Mouse (Mus musculus) liver, embryonic 13.5 days (tissue): Measurements from ENCODE around the gene Tm4sf1. TPM values are rescaled to one million over a fixed set of nuclear protein-coding genes. Genes with fewer than 3 reads are reported as not detected.

ENCODE experiments used
- ATAC-seq: fragments of 200-750 bp; cut with Nextera tagmentation; 2 replicates; pipeline ENCODE4 v1.8.0; 2017; ENCODE audit warnings: low read depth, mild to moderate bottlenecking, moderate number of reproducible peaks, moderate library complexity
- DNase-seq: peaks from one replicate; pipeline ENCODE4 v3.0.0; 2022
- H3K27ac ChIP-seq: fragments of 300-500 bp; sonication (generic); 2 replicates; pipeline ENCODE4 v1.5.1; 2015; ENCODE audit warnings: moderate library complexity, mild to moderate bottlenecking, inconsistent platforms
- H3K27me3 ChIP-seq: fragments of 300-500 bp; sonication (generic); 2 replicates; pipeline ENCODE4 v1.6.1; 2015; ENCODE audit warnings: mild to moderate bottlenecking, inconsistent platforms
- H3K36me3 ChIP-seq: fragments of 300-500 bp; sonication (generic); 2 replicates; pipeline ENCODE4 v1.6.1; 2015; ENCODE audit warnings: mild to moderate bottlenecking, inconsistent platforms
- H3K4me1 ChIP-seq: fragments of 300-500 bp; sonication (generic); replicated peaks from 2 replicates; pipeline ENCODE4 v1.6.1; 2015; ENCODE audit warnings: inconsistent platforms
- H3K4me2 ChIP-seq: fragments of 300-500 bp; sonication (generic); 2 replicates; pipeline ENCODE4 v1.6.1; 2015; ENCODE audit warnings: inconsistent platforms, mild to moderate bottlenecking, moderate library complexity
- H3K4me3 ChIP-seq: fragments of 300-500 bp; sonication (generic); replicated peaks from 2 replicates; pipeline ENCODE4 v1.5.1; 2015; ENCODE audit warnings: mild to moderate bottlenecking, inconsistent platforms
- H3K9ac ChIP-seq: fragments of 300-500 bp; sonication (generic); 2 replicates; pipeline ENCODE4 v1.6.1; 2015; ENCODE audit warnings: mild to moderate bottlenecking, inconsistent platforms
- H3K9me3 ChIP-seq: fragments of 300-500 bp; sonication (generic); replicated peaks from 2 replicates; pipeline ENCODE4 v1.6.1; 2016; ENCODE audit warnings: inconsistent platforms
- WGBS: fragments of 180-500 bp; shearing (Covaris S2); methylation state at CpG from one replicate; pipeline ENCODE4 v1.1.7; 2015; ENCODE audit not compliant: insufficient replicate concordance; 5-methylcytosine and 5-hydroxymethylcytosine counted together
- polyA plus RNA-seq: library from polyadenylated mRNA; unstranded; fragments of >200 nt; fragmentation: Nextera tagmentation; extraction: Ambion mirVana; gene quantifications from 2 replicates; pipeline ENCODE4 v1.2.1, GENCODE M21; 2015

Tm4sf1 gene
- 11.8 and 12.3 TPM in 2 replicates for polyA plus RNA-seq

DNA sequence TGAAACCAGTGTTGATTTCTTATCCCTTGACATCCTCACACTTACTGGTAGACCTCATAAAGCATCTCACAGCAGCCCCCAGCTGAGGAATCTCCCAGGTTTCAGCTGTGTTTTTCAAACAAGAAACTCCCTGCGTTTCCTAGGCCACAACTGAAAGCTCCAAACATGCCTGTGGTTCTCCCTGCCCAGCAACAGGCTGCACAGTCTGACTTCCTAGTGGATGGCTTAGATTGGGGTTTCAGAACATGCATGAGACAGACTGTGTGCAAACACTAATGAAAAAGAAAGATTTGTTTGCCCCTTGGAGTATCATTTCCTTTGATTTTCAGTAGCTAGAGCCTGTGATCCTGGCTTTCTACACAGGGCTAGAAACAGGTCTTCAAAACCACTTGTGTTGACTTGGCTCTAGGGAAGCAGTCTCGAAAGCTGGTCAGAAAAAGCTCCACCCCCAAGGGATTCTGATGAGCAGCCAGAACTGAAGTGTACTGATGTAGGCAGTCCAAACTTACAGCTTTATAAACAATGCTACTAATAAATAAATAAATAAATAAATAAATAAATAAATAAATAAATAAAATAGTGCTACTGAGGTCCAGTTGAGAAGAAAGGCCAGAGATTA, at the start of gene Tm4sf1:
Gene Tm4sf1, minus strand, starts transcription at position 68 of the 619 bp plus-strand sequence.
- DNase-seq, result no peak
- no peak for ATAC-seq
- no peaks in the 10 kb centered on the region for H3K36me3 ChIP-seq
- H3K9me3 ChIP-seq, result no peaks in the 10 kb centered on the region
- H3K4me2 ChIP-seq, result no peak within 1 kb of the TSS
- no peaks in the 10 kb centered on the region for H3K27me3 ChIP-seq
- no peak within 1 kb of the TSS for H3K27ac ChIP-seq
- H3K4me3 ChIP-seq, result no peak within 1 kb of the TSS
- no peaks in the 10 kb centered on the region for H3K4me1 ChIP-seq
- H3K9ac ChIP-seq, result no peak within 1 kb of the TSS
- WGBS, result 59% methylated on average over 2 of the region's 2 CpGs

DNA sequence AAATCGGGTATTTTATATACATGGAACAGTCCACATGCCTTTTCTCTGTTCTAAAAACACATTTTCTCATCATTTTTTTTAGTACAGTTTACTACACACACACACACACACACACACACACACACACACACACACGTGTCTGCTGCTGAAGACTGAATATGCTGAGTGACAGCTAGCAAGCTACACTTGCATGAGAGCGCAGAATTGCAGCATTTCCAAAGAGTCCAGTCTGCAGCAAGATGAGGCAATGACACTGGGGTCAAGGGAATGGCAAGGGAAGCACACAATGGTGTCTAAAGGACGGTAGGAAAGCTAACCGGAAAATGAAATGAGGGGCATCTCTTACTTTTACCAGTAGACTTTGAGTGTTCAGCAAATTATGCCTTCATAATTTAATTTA, 43.0 kb upstream of the Tm4sf1 start:
- 56% methylated on average over 5 of the region's 5 CpGs for WGBS
- H3K4me1 ChIP-seq, result no peaks in the 10 kb centered on the region
- DNase-seq, result no peak
- no peaks in the 10 kb centered on the region for H3K36me3 ChIP-seq
- peak; percentile 65 for ATAC-seq
- H3K27me3 ChIP-seq, result no peaks in the 10 kb centered on the region
- H3K27ac ChIP-seq, result peak overlapping the region; percentile 74
- no peaks in the 10 kb centered on the region for H3K9me3 ChIP-seq
- H3K9ac ChIP-seq, result no peak overlapping the region
- no peak overlapping the region for H3K4me2 ChIP-seq
- H3K4me3 ChIP-seq, result no peak overlapping the region

GRCm38 (mm10) chr3:57343837-57344607, 42.2 kb upstream of the Tm4sf1 start:
- Histone ChIP-seq H3K9ac (no peak overlapping the region), H3K4me3 (no peak overlapping the region), H3K27me3 (no peaks in the 10 kb centered on the region), H3K36me3 (no peaks in the 10 kb centered on the region), H3K9me3 (no peaks in the 10 kb centered on the region), H3K4me2 (no peak overlapping the region), H3K4me1 (no peaks in the 10 kb centered on the region), H3K27ac (peak overlapping the region; percentile 76)
- no peak for DNase-seq
- 60% methylated on average over 11 of the region's 11 CpGs for WGBS
- peak; percentile 86 for ATAC-seq

- Histone ChIP-seq H3K9me3 (no peaks in the 10 kb centered on the region), H3K4me2 (no peak overlapping the region), H3K4me1 (no peaks in the 10 kb centered on the region), H3K36me3 (no peaks in the 10 kb centered on the region), H3K9ac (no peak overlapping the region), H3K27ac (no peak overlapping the region), H3K4me3 (no peak overlapping the region), H3K27me3 (no peaks in the 10 kb centered on the region)
- no peak for ATAC-seq
- 66% methylated on average over 4 of the region's 4 CpGs for WGBS
- no peak for DNase-seq
These were observed 41.2 kb upstream of the Tm4sf1 start for GRCm38 (mm10) chr3:57342976-57343375.

- H3K4me3 ChIP-seq, result no peak overlapping the region
- H3K9ac ChIP-seq, result no peak overlapping the region
- no peaks in the 10 kb centered on the region for H3K27me3 ChIP-seq
- H3K4me2 ChIP-seq, result no peak overlapping the region
- 43% methylated on average over 3 of the region's 3 CpGs for WGBS
- H3K9me3 ChIP-seq, result no peaks in the 10 kb centered on the region
- no peak for ATAC-seq
- DNase-seq, result no peak
- no peaks in the 10 kb centered on the region for H3K4me1 ChIP-seq
- no peak overlapping the region for H3K27ac ChIP-seq
- H3K36me3 ChIP-seq, result no peaks in the 10 kb centered on the region
These were observed 39.5 kb upstream of the Tm4sf1 start for GRCm38 (mm10) chr3:57341321-57341720.

DNA sequence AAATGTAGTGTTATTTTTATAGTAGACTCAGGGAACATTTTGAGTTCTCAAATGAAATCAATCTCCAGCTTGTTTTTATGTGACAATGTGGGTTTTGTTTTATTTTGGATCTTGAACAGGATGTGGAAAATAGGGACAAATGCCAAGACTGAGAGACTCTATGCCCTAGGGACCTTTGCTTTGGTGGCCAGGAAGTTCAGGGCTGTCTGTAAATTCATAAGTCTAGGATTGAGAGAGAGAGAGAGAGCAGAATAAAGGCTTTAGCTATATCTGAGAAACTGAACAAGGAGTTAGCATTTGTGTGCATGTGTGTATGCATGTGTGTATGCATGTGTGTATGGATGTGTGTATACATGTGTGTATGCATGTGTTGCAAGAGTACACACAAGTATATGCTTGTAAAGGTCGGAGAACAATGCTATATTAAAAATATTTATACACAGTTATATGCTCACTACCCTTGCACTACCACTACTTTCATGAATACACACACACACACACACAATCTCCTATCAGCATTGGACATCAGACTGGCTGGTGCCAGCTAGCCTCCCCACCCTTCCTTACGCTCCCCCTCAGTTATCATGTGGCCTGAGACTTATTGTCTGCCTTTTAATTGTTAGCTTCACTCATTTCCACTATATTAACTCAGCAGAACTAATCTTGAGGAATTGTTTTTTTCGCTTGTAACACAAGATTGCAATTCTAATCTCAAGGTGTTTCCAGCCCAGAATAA, 33.5 kb upstream of the Tm4sf1 start:
- Histone ChIP-seq H3K4me2 (no peak overlapping the region), H3K27me3 (no peaks in the 10 kb centered on the region), H3K36me3 (no peaks in the 10 kb centered on the region), H3K9me3 (no peaks in the 10 kb centered on the region), H3K4me3 (no peak overlapping the region), H3K9ac (no peak overlapping the region), H3K27ac (no peak overlapping the region), H3K4me1 (no peaks in the 10 kb centered on the region)
- ATAC-seq, result no peak
- 44% methylated on average over 3 of the region's 3 CpGs for WGBS
- no peak for DNase-seq

- no peak overlapping the region for H3K27ac ChIP-seq
- DNase-seq (no peak), ATAC-seq (no peak)
- WGBS, result 66% methylated on average over 6 of the region's 6 CpGs
- no peaks in the 10 kb centered on the region for H3K27me3 ChIP-seq
- no peaks in the 10 kb centered on the region for H3K9me3 ChIP-seq
- H3K4me3 ChIP-seq, result no peak overlapping the region
- H3K4me2 ChIP-seq, result no peak overlapping the region
- no peaks in the 10 kb centered on the region for H3K4me1 ChIP-seq
- no peak overlapping the region for H3K9ac ChIP-seq
- no peaks in the 10 kb centered on the region for H3K36me3 ChIP-seq
These were observed 26.2 kb upstream of the Tm4sf1 start for GRCm38 (mm10) chr3:57327941-57328340.

DNA sequence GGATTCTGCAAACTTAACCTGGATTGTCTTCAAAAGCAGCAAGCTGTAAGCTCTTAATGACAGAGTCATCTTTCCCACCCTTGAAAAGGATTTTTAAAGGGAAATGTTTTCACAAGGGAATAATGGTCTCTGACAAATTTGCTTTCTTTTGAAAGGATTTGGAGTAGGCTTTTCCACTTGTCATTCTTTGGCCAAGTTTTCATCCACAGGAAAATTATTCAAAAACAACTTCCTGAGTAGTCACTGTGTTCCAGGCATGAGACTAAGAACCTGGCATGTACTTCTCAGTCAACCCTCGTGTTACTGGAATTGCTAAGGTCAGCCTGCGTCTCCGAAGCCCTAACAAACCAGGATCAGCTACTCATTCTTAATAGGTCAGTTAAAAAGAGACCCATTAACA, 5.3 kb upstream of the Tm4sf1 start:
- Histone ChIP-seq H3K4me2 (no peak overlapping the region), H3K9ac (no peak overlapping the region), H3K4me1 (no peaks in the 10 kb centered on the region), H3K27ac (no peak overlapping the region), H3K27me3 (no peaks in the 10 kb centered on the region), H3K9me3 (no peaks in the 10 kb centered on the region), H3K4me3 (no peak overlapping the region), H3K36me3 (no peaks in the 10 kb centered on the region)
- 66% methylated on average over 3 of the region's 3 CpGs for WGBS
- no peak for DNase-seq
- no peak for ATAC-seq

DNA sequence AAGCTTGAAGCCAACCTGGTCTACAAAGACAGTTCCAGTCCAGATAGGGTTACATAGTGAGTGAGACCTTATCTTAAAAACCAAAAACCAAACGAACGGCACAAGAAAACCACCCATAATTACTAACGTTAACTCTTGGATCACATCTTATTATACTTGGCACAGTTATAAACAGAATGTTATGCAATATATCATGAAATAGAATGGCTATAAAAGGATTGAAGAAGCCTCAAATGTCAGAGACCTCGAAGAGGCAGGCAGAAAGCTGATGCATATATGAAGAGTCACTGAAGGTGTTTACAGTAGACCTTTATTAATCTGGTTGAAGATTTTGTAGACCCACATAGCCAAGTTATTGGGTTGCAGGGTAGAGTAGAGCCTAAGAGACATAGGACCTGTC, 3.8 kb upstream of the Tm4sf1 start:
- ATAC-seq, result no peak
- no peaks in the 10 kb centered on the region for H3K36me3 ChIP-seq
- H3K9me3 ChIP-seq, result no peaks in the 10 kb centered on the region
- H3K27me3 ChIP-seq, result no peaks in the 10 kb centered on the region
- no peak overlapping the region for H3K27ac ChIP-seq
- no peak for DNase-seq
- H3K4me3 ChIP-seq, result no peak overlapping the region
- H3K4me2 ChIP-seq, result no peak overlapping the region
- H3K4me1 ChIP-seq, result no peaks in the 10 kb centered on the region
- H3K9ac ChIP-seq, result no peak overlapping the region
- 69% methylated on average over 4 of the region's 4 CpGs for WGBS

GRCm38 (mm10) chr3:57304484-57304883, 2.7 kb upstream of the Tm4sf1 start:
- H3K27ac ChIP-seq, result no peak overlapping the region
- H3K36me3 ChIP-seq, result no peaks in the 10 kb centered on the region
- WGBS, result 62% methylated on average over 5 of the region's 5 CpGs
- H3K4me3 ChIP-seq, result no peak overlapping the region
- no peaks in the 10 kb centered on the region for H3K27me3 ChIP-seq
- H3K4me1 ChIP-seq, result no peaks in the 10 kb centered on the region
- no peaks in the 10 kb centered on the region for H3K9me3 ChIP-seq
- H3K4me2 ChIP-seq, result no peak overlapping the region
- no peak overlapping the region for H3K9ac ChIP-seq
- DNase-seq, result no peak
- no peak for ATAC-seq

- no peaks in the 10 kb centered on the region for H3K27me3 ChIP-seq
- H3K9me3 ChIP-seq, result no peaks in the 10 kb centered on the region
- no peaks in the 10 kb centered on the region for H3K4me1 ChIP-seq
- no peak overlapping the region for H3K4me2 ChIP-seq
- 66% methylated on average over 4 of the region's 4 CpGs for WGBS
- H3K27ac ChIP-seq, result no peak overlapping the region
- H3K4me3 ChIP-seq, result no peak overlapping the region
- no peak overlapping the region for H3K9ac ChIP-seq
- H3K36me3 ChIP-seq, result no peaks in the 10 kb centered on the region
- DNase-seq (no peak), ATAC-seq (no peak)
These were observed 2.3 kb upstream of the Tm4sf1 start for GRCm38 (mm10) chr3:57304050-57304449.
